Mouse (Mus musculus) erythroblast, embryonic 14.5 days (primary cell): ENCODE results near the gene Ankrd13a.

Source experiments
- GATA1 ChIP-seq: IDR thresholded peaks from 2 replicates; pipeline ENCODE4 v1.6.1; 2012; ENCODE audit warnings: low read length, inconsistent platforms, mixed read lengths
- TAL1 ChIP-seq: IDR thresholded peaks from 3 replicates; pipeline ENCODE4 v1.6.1; 2012; ENCODE audit warnings: low read length, inconsistent platforms, mixed read lengths

DNA sequence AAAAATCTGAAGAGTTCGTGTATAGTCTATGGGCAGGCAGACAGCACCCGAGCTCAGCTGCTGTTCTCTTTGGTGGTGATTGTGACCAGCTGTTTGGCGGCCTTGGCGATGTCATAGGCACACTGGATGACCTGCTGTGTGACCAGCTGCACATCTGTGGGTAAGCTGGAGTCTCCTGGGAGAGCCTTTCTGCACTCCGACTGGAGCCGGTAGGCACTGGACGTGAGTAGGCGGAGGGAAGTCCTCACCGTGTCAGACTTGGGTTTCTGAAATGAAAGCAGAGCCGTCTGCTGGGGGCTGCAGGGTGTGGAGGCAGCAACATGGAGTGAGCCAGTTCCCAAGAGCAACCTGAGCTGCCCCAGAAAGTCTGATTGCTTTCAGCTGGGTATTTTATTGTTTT, 44.3 kb upstream of the Ankrd13a start:
- TF ChIP-seq GATA1 (no peak), TAL1 (no peak)
